Mouse (Mus musculus): Measurements from ENCODE around the gene Hoxd13. TPM values are rescaled to one million over a fixed set of nuclear protein-coding genes. Genes with fewer than 3 reads are reported as not detected.

Gene Hoxd13
- polyA plus RNA-seq, 2 experiments, result 54.6 to 109 TPM

- ATAC-seq (ENCODE audit: low FRiP score, low read depth), result 0 out of 2 replicates have a peak, but pooled peaks have one; percentile 29
- Histone ChIP-seq H3K4me3 (replicated peaks; ENCODE audit: low read length) (peak within 1 kb of the TSS; percentile 47), H3K9me3 (ENCODE audit: control insufficient read depth, low read length) (no peaks in the 10 kb centered on the region), H3K27ac (replicated peaks; ENCODE audit: low read depth, low read length) (peak within 1 kb of the TSS; percentile 58), H3K4me2 (replicated peaks; ENCODE audit: low read depth, low read length, severe bottlenecking) (peak within 1 kb of the TSS; percentile 68), H3K4me1 (ENCODE audit: control insufficient read depth, insufficient read depth, low read length) (peaks cover 5% of the 10 kb centered on the region; the same call in 1 of the 2 replicates), H3K9ac (ENCODE audit: low read depth, low read length, severe bottlenecking) (peak within 1 kb of the TSS; percentile 58), H3K36me3 (ENCODE audit: control insufficient read depth, insufficient read depth, low read length) (no peaks in the 10 kb centered on the region), H3K27me3 (ENCODE audit: control insufficient read depth, insufficient read depth, low read length) (peaks cover 95% of the 10 kb centered on the region)
- 1% methylated on average over 65 of the region's 65 CpGs for WGBS
- no peak for TF ChIP-seq POLR2A (IDR thresholded peaks at IDR 0.05; ENCODE audit: borderline replicate concordance, extremely low read depth, insufficient read depth, insufficient read length)
- DNase-seq (ENCODE audit: low spot score), result peak; percentile 71
Measured at GRCm38 (mm10) chr2:74711721-74712621, 43.9 kb downstream of the Hoxd13 start, which contains the start of the genes Hoxd3 and Hoxd4. Gene Hoxd3 (plus strand): TSS chr2:74711927. Gene Hoxd4 (plus strand): TSS chr2:74711929.

DNA sequence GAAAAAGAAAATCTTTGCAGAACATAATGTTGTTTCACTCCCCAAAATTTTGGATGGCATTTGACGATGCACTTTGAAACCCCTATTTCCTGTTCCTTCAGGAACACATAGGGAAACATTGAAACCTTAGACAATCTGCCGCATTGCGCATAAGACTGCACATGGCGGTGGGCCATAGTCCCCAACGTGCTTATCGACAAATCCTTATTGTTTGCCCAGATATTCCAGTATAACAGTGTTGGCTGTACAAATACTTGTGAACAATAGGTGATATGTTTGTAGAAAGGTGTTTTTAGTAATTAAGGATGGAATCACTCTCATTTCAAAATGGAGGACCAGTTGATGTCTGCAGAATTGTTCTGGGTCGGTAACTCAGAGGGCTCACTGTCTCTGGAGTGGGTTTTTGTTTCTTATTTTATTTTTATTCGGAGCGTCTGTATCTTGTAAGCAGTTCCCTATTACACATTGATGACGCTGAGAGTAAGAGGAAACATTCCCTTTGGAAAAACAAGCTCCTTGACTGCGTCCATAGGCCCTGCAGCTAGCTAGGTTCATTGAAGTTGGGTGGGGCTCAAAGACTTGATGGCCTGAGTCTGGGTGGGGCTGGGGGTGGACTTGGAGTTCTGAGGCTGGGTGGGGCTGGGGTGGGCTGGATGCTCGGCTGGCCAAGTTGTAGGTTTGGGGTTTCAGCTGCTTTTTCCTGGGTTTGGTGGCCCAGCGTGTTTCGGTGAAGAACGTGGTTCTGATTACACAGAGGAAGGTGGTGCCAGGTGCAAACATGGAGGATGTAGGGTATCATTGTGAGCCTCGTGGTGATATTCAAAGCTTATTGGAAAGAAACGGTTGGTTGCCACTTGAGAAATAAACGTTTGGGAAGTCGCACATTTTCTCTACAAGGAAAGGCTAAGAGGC is 45.4 kb downstream of the Hoxd13 start:
- DNase-seq (ENCODE audit: low spot score), result no peak

GRCm38 (mm10) chr2:74714156-74714789 is 46.2 kb downstream of the Hoxd13 start:
- peaks cover 93% of the 10 kb centered on the region for H3K27me3 ChIP-seq (ENCODE audit: control insufficient read depth, insufficient read depth, low read length)
- no peaks in the 10 kb centered on the region for H3K36me3 ChIP-seq (ENCODE audit: control insufficient read depth, insufficient read depth, low read length)
- peak overlapping the region; percentile 7; the same call in 1 of the 2 replicates for H3K4me3 ChIP-seq (replicated peaks; ENCODE audit: low read length)
- peak overlapping the region; percentile 48 for H3K4me2 ChIP-seq (replicated peaks; ENCODE audit: low read depth, low read length, severe bottlenecking)
- H3K9me3 ChIP-seq (ENCODE audit: control insufficient read depth, low read length), result no peaks in the 10 kb centered on the region
- no peak overlapping the region for H3K9ac ChIP-seq (ENCODE audit: low read depth, low read length, severe bottlenecking)
- H3K4me1 ChIP-seq (ENCODE audit: control insufficient read depth, insufficient read depth, low read length), result peaks cover 5% of the 10 kb centered on the region; the same call in 1 of the 2 replicates
- no peak for ATAC-seq (ENCODE audit: low FRiP score, low read depth)
- no peak for DNase-seq (ENCODE audit: low spot score)
- no peak for TF ChIP-seq POLR2A (IDR thresholded peaks at IDR 0.05; ENCODE audit: borderline replicate concordance, extremely low read depth, insufficient read depth, insufficient read length)
- 6% methylated on average over 18 of the region's 18 CpGs for WGBS
- no peak overlapping the region for H3K27ac ChIP-seq (replicated peaks; ENCODE audit: low read depth, low read length)

More for the DNA sequence above, 45.4 kb downstream of the Hoxd13 start:
- Histone ChIP-seq H3K27me3 (ENCODE audit: control insufficient read depth, insufficient read depth, low read length) (peaks cover 94% of the 10 kb centered on the region), H3K9me3 (ENCODE audit: control insufficient read depth, low read length) (no peaks in the 10 kb centered on the region), H3K4me3 (replicated peaks; ENCODE audit: low read length) (peak overlapping the region; percentile 47), H3K27ac (replicated peaks; ENCODE audit: low read depth, low read length) (no peak overlapping the region), H3K36me3 (ENCODE audit: control insufficient read depth, insufficient read depth, low read length) (no peaks in the 10 kb centered on the region), H3K4me1 (ENCODE audit: control insufficient read depth, insufficient read depth, low read length) (peaks cover 5% of the 10 kb centered on the region; the same call in 1 of the 2 replicates), H3K4me2 (replicated peaks; ENCODE audit: low read depth, low read length, severe bottlenecking) (peak overlapping the region; percentile 48; the same call in 1 of the 2 replicates), H3K9ac (ENCODE audit: low read depth, low read length, severe bottlenecking) (no peak overlapping the region)
- no peak for ATAC-seq (ENCODE audit: low FRiP score, low read depth)
- TF ChIP-seq POLR2A (IDR thresholded peaks at IDR 0.05; ENCODE audit: borderline replicate concordance, extremely low read depth, insufficient read depth, insufficient read length), result no peak
- WGBS, result 7% methylated on average over 19 of the region's 19 CpGs

DNA sequence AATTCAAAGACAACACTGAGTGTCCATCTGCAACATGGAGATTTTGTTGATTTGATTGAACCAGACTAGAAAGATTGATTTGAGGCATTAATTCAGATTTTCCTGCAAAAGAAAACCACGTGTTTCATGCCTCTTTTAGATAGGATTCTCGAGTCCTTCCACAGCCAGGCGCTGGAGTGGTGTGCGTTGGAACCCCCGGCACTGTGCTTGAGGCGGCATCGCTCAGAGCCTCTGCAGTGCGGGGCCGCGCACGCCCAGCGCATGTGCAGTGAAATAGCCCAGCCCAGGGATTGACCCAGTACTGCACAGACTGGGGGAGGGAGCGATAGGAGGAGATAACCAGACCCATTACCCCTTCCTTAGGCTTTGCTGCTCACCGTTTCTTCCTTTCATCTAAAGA is 46.8 kb downstream of the Hoxd13 start:
- Histone ChIP-seq H3K9ac (ENCODE audit: low read depth, low read length, severe bottlenecking) (no peak overlapping the region), H3K4me2 (replicated peaks; ENCODE audit: low read depth, low read length, severe bottlenecking) (peak overlapping the region; percentile 48), H3K4me1 (ENCODE audit: control insufficient read depth, insufficient read depth, low read length) (peaks cover 5% of the 10 kb centered on the region; the same call in 1 of the 2 replicates), H3K36me3 (ENCODE audit: control insufficient read depth, insufficient read depth, low read length) (no peaks in the 10 kb centered on the region), H3K4me3 (replicated peaks; ENCODE audit: low read length) (0 out of 2 replicates have a peak overlapping the region, but pooled peaks have one; percentile 7), H3K9me3 (ENCODE audit: control insufficient read depth, low read length) (no peaks in the 10 kb centered on the region), H3K27me3 (ENCODE audit: control insufficient read depth, insufficient read depth, low read length) (peaks cover 92% of the 10 kb centered on the region), H3K27ac (replicated peaks; ENCODE audit: low read depth, low read length) (no peak overlapping the region)
- 1% methylated on average over 14 of the region's 14 CpGs for WGBS
- no peak for ATAC-seq (ENCODE audit: low FRiP score, low read depth)
- DNase-seq (ENCODE audit: low spot score), result no peak
- no peak for TF ChIP-seq POLR2A (IDR thresholded peaks at IDR 0.05; ENCODE audit: borderline replicate concordance, extremely low read depth, insufficient read depth, insufficient read length)
